Mouse (Mus musculus): ENCODE measurements at regions not wholly inside any gene's neighbourhood (a gene's known extent, or its start where the extent isn't known, plus 50 kb on each side); places are given as distances from the start of the nearest gene placed in this dataset.

DNA sequence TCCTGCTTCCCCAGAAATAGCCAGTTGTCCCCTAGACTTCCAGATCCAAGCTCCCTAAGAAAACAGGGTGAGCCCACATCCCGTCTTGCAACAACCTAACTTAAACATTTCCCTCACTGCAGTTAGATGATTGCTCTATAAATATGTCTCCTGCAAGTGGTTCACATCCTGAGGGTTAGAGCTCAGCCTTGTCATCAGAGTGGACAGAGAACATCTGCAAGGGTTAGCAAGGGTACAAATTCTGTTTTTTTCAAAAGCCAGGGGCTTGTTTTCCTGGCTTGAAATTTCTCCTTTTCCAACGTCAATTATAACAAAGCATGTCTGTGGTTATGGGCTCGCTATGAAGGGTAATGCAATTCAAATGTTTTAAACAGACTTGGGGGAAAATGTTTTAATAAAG is 169.8 kb upstream of the Tcerg1l start:
- TF ChIP-seq CTCF (IDR thresholded peaks at IDR 0.05; ENCODE audit: insufficient read depth, low read depth, low read length) = no peak
- TF ChIP-seq POLR2A (IDR thresholded peaks at IDR 0.05; ENCODE audit: insufficient read depth, low read depth, low read length) = no peak
